Mouse (Mus musculus) liver, embryonic 14.5 days (tissue): ENCODE data around the gene Rbpjl. TPM values are rescaled to one million over a fixed set of nuclear protein-coding genes. Genes with fewer than 3 reads are reported as not detected.

Experiments
- ATAC-seq: fragments of 200-750 bp; cut with Nextera tagmentation; 2 replicates; pipeline ENCODE4 v1.8.0; 2017; ENCODE audit warnings: moderate number of reproducible peaks, mild to moderate bottlenecking, moderate library complexity; ENCODE audit not compliant: insufficient read depth
- DNase-seq, 3 experiments: peaks; one replicate each; pipeline ENCODE4 v3.0.0-alpha.2; 2012 to 2013; ENCODE audit warnings: low read depth in 3 of 3, low spot score in 3 of 3
- H3K27ac ChIP-seq: fragments of 300-500 bp; sonication (generic); 2 replicates; pipeline ENCODE4 v1.5.1; 2014; ENCODE audit warnings: moderate library complexity, mild to moderate bottlenecking, control low read depth, inconsistent platforms
- H3K27me3 ChIP-seq: fragments of 300-500 bp; sonication (generic); 2 replicates; pipeline ENCODE4 v1.6.1; 2014; ENCODE audit warnings: mild to moderate bottlenecking, low read length, moderate library complexity; ENCODE audit not compliant: control insufficient read depth, insufficient read depth
- H3K36me3 ChIP-seq: fragments of 300-500 bp; sonication (generic); replicated peaks from 2 replicates; pipeline ENCODE4 v1.6.1; 2014; ENCODE audit warnings: low read depth; ENCODE audit not compliant: control insufficient read depth, insufficient read depth
- H3K4me1 ChIP-seq, 2 experiments: fragments of 200-500 bp in 1 of 2; fragments of 300-500 bp in 1 of 2; sonication (generic) in 1 of 2; replicated peaks; 2 replicates each; pipeline ENCODE4 v1.6.1; 2012 to 2014; ENCODE audit warnings: antibody characterized with exemption in 1 of 2, inconsistent platforms in 1 of 2, low read length in 1 of 2; ENCODE audit not compliant: control insufficient read depth in 2 of 2, insufficient read depth in 2 of 2
- H3K4me2 ChIP-seq: fragments of 300-500 bp; sonication (generic); 2 replicates; pipeline ENCODE4 v1.6.1; 2014; ENCODE audit warnings: low read depth, mild to moderate bottlenecking, control low read depth, moderate library complexity
- H3K4me3 ChIP-seq, 2 experiments: fragments of 200-500 bp in 1 of 2; fragments of 300-500 bp in 1 of 2; sonication (generic) in 1 of 2; 2 replicates each; pipeline ENCODE4 v1.5.1; 2012 to 2014; ENCODE audit warnings: low read depth in 2 of 2, low read length in 2 of 2, mild to moderate bottlenecking in 2 of 2, control low read depth in 1 of 2, inconsistent platforms in 1 of 2, moderate library complexity in 1 of 2; ENCODE audit not compliant: insufficient read depth in 1 of 2
- H3K9ac ChIP-seq: fragments of 300-500 bp; sonication (generic); replicated peaks from 2 replicates; pipeline ENCODE4 v1.6.1; 2014; ENCODE audit warnings: mild to moderate bottlenecking, control low read depth, moderate library complexity
- H3K9me3 ChIP-seq: fragments of 300-500 bp; sonication (generic); 2 replicates; pipeline ENCODE4 v1.6.1; 2016; ENCODE audit warnings: low read length, mixed read lengths; ENCODE audit not compliant: control insufficient read depth
- CTCF ChIP-seq: IDR thresholded peaks from 2 replicates; pipeline ENCODE4 v1.5.1; 2016; ENCODE audit warnings: antibody characterized with exemption, low read depth, control low read depth
- EP300 ChIP-seq: IDR thresholded peaks from 2 replicates; pipeline ENCODE4 v1.6.1; 2016; ENCODE audit warnings: antibody characterized with exemption, low read depth
- WGBS: fragments of 180-500 bp; shearing (Covaris S2); extraction: QIAGEN DNeasy Blood & Tissue Kit; methylation state at CpG from one replicate; pipeline ENCODE4 v1.1.7; 2014; ENCODE audit not compliant: insufficient replicate concordance; 5-methylcytosine and 5-hydroxymethylcytosine counted together
- polyA plus RNA-seq, 2 experiments: library from polyadenylated mRNA; depleted of rRNA in 1 of 2; stranded (reverse) in 1 of 2; unstranded in 1 of 2; fragments of >200 nt; fragmentation: Nextera tagmentation in 1 of 2; extraction: Ambion mirVana in 1 of 2; gene quantifications; 2 replicates each; pipeline versions ENCODE4 v1.2.1 to v1.2.3; 2012 to 2014

Rbpjl gene
- polyA plus RNA-seq, 2 experiments: 0.05 to 0.06 TPM

DNA sequence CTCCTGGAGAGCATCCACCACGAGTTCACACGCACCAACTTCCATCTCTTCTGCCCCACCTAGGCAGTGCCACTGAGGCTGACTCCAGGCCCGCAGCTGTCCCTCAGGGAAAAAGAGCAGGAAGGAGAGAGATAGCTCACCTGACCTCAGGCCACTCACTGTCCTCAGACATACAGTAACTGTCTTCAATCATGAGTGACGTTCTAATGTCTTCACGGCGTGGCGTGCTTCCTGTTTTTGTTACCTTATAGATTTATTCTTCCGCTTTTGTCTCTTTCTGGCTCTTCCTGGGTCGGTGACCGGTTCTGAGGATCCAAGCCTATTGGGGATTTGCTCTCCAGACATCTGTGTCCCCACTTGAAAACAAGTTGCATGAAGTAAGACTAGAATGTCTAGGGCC is 11.6 kb downstream of the Rbpjl start:
- Histone ChIP-seq H3K36me3 (no peaks in the 10 kb centered on the region), H3K9ac (no peak overlapping the region)
- ATAC-seq: no peak

DNA sequence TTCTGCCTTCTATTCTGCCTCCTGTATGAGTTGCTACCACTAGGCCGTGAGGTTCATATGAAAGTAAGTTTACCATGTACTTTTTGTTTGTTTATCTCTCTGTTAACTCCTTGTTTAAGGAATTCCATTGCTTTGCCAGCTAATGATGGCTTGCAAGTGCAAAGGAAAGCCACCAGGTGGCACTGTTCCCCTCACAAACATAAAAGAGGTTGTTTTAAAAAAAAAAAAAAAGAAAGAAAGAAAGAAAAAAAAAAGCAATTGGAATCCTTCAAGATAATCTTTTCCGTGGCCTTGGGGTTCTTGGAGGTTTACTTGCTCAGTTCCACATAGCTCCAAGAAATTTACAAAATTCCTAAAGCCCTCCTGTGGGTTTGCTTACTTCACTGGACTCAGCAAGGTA is 14.3 kb downstream of the Rbpjl start:
- ATAC-seq (no peak), DNase-seq (no peak)
- Histone ChIP-seq H3K27ac (no peak overlapping the region), H3K9ac (no peak overlapping the region), H3K4me1 (no peaks in the 10 kb centered on the region), H3K36me3 (no peaks in the 10 kb centered on the region), H3K9me3 (no peaks in the 10 kb centered on the region), H3K4me3 (no peak overlapping the region), H3K4me2 (no peak overlapping the region), H3K27me3 (peaks cover 4% of the 10 kb centered on the region; the same call in 1 of the 2 replicates)
- no peak for TF ChIP-seq EP300
- TF ChIP-seq CTCF: peak; percentile 58
- WGBS: 3% methylated on average over 2 of the region's 2 CpGs

More for the DNA sequence above, 11.6 kb downstream of the Rbpjl start:
- Histone ChIP-seq H3K9me3 (no peaks in the 10 kb centered on the region), H3K4me1 (no peaks in the 10 kb centered on the region), H3K27me3 (peaks cover 4% of the 10 kb centered on the region), H3K4me2 (no peak overlapping the region), H3K4me3 (no peak overlapping the region), H3K27ac (no peak overlapping the region)
- WGBS: 43% methylated on average over 10 of the region's 10 CpGs
- no peak for TF ChIP-seq EP300
- no peak for TF ChIP-seq CTCF
- no peak for DNase-seq

GRCm38 (mm10) chr2:164418308-164418875 is 15.5 kb downstream of the Rbpjl start:
- WGBS: 23% methylated on average over 3 of the region's 3 CpGs
- H3K4me2 ChIP-seq: no peak overlapping the region
- no peak overlapping the region for H3K4me3 ChIP-seq
- TF ChIP-seq CTCF (no peak), EP300 (no peak)
- no peak overlapping the region for H3K9ac ChIP-seq
- ATAC-seq: no peak
- H3K27ac ChIP-seq: no peak overlapping the region
- H3K4me1 ChIP-seq: no peaks in the 10 kb centered on the region
- DNase-seq: no peak
- H3K36me3 ChIP-seq: no peaks in the 10 kb centered on the region
- H3K27me3 ChIP-seq: peaks cover 4% of the 10 kb centered on the region; the same call in 1 of the 2 replicates
- no peaks in the 10 kb centered on the region for H3K9me3 ChIP-seq

DNA sequence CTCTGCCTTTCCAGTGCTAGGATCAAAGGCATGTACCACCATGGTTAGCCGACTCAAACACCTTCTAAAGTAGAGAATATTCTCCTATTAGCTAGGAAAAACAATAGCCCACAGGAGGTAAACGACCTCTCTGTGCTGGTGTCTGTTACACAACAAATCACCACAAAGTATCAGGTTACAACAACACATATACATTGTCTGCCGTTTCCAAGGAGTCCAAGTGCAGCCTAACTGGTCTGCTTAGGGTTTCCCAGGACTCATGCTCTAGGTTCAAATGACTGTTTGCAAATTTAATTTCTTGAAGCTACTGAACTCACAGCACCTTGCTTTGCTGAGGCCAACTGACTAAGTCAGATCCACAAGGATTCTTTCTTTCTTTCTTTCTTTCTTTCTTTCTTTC is 16.5 kb downstream of the Rbpjl start:
- Histone ChIP-seq H3K4me1 (no peaks in the 10 kb centered on the region), H3K27me3 (peaks cover under 1% of the 10 kb centered on the region; the same call in 1 of the 2 replicates), H3K27ac (no peak overlapping the region), H3K9ac (no peak overlapping the region), H3K9me3 (no peaks in the 10 kb centered on the region), H3K36me3 (no peaks in the 10 kb centered on the region), H3K4me3 (no peak overlapping the region), H3K4me2 (no peak overlapping the region)
- 14% methylated on average over 3 of the region's 3 CpGs for WGBS
- ATAC-seq (no peak), DNase-seq (no peak)
- no peak for TF ChIP-seq EP300
- no peak for TF ChIP-seq CTCF

DNA sequence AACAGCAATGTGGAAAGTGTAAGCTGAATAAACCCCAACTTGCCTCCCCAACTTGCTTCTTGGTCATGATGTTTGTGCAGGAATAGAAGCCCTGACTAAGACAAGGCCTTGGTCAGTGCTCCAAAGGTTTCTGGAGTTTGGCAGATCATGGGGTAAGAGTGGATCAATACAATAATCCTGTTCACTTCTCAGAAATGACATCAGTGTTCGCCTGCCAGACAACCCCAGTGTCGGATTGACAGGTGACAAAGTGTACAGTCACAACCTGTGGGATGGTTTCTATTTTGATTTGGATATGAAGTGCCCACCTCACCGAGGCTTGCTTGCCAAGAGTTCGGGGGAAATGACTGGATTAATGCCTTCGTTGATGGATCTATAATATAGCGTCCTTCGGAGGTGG is 18.4 kb downstream of the Rbpjl start:
- no peak overlapping the region for H3K4me2 ChIP-seq
- no peaks in the 10 kb centered on the region for H3K9me3 ChIP-seq
- DNase-seq: no peak
- H3K27me3 ChIP-seq: no peaks in the 10 kb centered on the region
- ATAC-seq: no peak
- H3K27ac ChIP-seq: no peak overlapping the region
- TF ChIP-seq CTCF (no peak), EP300 (no peak)
- WGBS: 66% methylated on average over 7 of the region's 7 CpGs
- no peak overlapping the region for H3K9ac ChIP-seq
- H3K36me3 ChIP-seq: no peaks in the 10 kb centered on the region
- H3K4me1 ChIP-seq: no peaks in the 10 kb centered on the region
- no peak overlapping the region for H3K4me3 ChIP-seq
